16 mouse cellular contexts compared by ENCODE assay signal in genomic region chr1:84409514-84409913, GRCm38 (mm10). TPM values are rescaled to one million over a fixed set of nuclear protein-coding genes. Genes with fewer than 3 reads are reported as not detected.
A peak's percentile ranks its signal among the peaks of the same experiment; 100 is the strongest.
DNase-seq lines count a peak whose midpoint lies in the region.
"Had no signal": no experiment of that assay in that cellular context is flagged by ENCODE, and none has a peak within 500 bp of the region (broad histone marks: within the 10 kb centered on the region; RNA-seq: fewer than 3 reads in every experiment).

No protein-coding gene starts in this region.

- peak; percentile 95 for DNase-seq in heart, adult 11 months
- no peak for DNase-seq in heart, adult 8-10 months (ENCODE audit: low spot score)
- peak; percentile 24 for DNase-seq in lung, postnatal 36 days
- DNase-seq in lung, postnatal 4 days: no peak
- DNase-seq in heart, postnatal 10 days: peak; percentile 51 to 62
- DNase-seq in layer of hippocampus, adult 18-20 months (ENCODE audit: low spot score in 2 of 2): no peak
- no peak for DNase-seq in adrenal gland, adult 18-20 months (ENCODE audit: low spot score in 2 of 2)
- DNase-seq: adrenal gland, adult 2 months; cerebellum, adult 18-20 months; cerebellum, postnatal 14 days; kidney, adult 2 months; kidney, postnatal 10 days; liver; liver, postnatal 0 days; right cerebral cortex, adult 18-20 months; thymus, adult 2 months had no signal

- intact Hi-C loops in heart, postnatal 10 days (cut with DNase I): no loop called here

RNA-seq across cellular contexts. Expression of gene Pid1, which starts 45.5 kb away (rescaled TPM):
- total RNA-seq in heart, adult 8-10 months (2022): 1 to 10 TPM; 6.3 to 8.1 (median 6.5) TPM
- 10 to 100 TPM; 14.2 to 15.5 TPM for total RNA-seq in heart, postnatal 10 days (2021)
- total RNA-seq in layer of hippocampus, adult 18-20 months (2021): 10 to 100 TPM; 33.3 to 35.0 TPM
- 10 to 100 TPM; 21.3 to 23.8 TPM for total RNA-seq in adrenal gland, adult 18-20 months (2021)

Comparison
In these comparisons a context has a peak if more than half of its experiments do, and no peak if none do; other contexts are left out.
1. DNase-seq: peak in heart, adult 11 months (single experiment), lung, postnatal 36 days (single experiment) and heart, postnatal 10 days (2 of 2); none in heart, adult 8-10 months (single experiment), lung, postnatal 4 days (0 of 2), layer of hippocampus, adult 18-20 months (0 of 2) and adrenal gland, adult 18-20 months (0 of 2).